Mouse (Mus musculus) erythroblast, adult 5-6 weeks (primary cell): ENCODE data around the gene Rara. TPM values are rescaled to one million over a fixed set of nuclear protein-coding genes. Genes with fewer than 3 reads are reported as not detected.

Experiments used
- ATAC-seq: replicated peaks from 2 replicates; pipeline ENCODE4 v1.8.0; 2016; ENCODE audit warnings: moderate number of reproducible peaks, mild to moderate bottlenecking, moderate TSS enrichment, inconsistent platforms; ENCODE audit not compliant: poor library complexity, low FRiP score, severe bottlenecking
- total RNA-seq, 2 experiments: library from RNA; stranded (forward) in 1 of 2; stranded (reverse) in 1 of 2; fragments of 150-400 nt in 1 of 2; fragments of 200-764, 138-1000 nt in 1 of 2; gene quantifications; 2 replicates each; pipeline versions ENCODE4 v1.2.3 to v1.2.4; 2015 to 2017; ENCODE audit warnings: low replicate concordance in 2 of 2

Rara gene
- total RNA-seq (2015; ENCODE audit: low replicate concordance) (13.1 and 13.2 TPM in 2 replicates), total RNA-seq (2017; ENCODE audit: low replicate concordance) (2.8 TPM in 2 replicates)

GRCm38 (mm10) chr11:98927438-98928076, at the start of gene Rara:
Rara (plus strand) TSS chr11:98927818.
- ATAC-seq, result no peak

GRCm38 (mm10) chr11:98887703-98888102, 39.9 kb upstream of the Rara start:
- ATAC-seq, result peak; percentile 92

GRCm38 (mm10) chr11:98889077-98889476, 38.5 kb upstream of the Rara start:
- ATAC-seq, result no peak

- ATAC-seq, result no peak
These were observed 37.6 kb upstream of the Rara start for GRCm38 (mm10) chr11:98889977-98890376.

- no peak for ATAC-seq
These were observed 35.2 kb upstream of the Rara start for GRCm38 (mm10) chr11:98892426-98892825.

GRCm38 (mm10) chr11:98900529-98901125, 27.0 kb upstream of the Rara start:
- ATAC-seq, result no peak

GRCm38 (mm10) chr11:98902621-98903245, 24.9 kb upstream of the Rara start:
- no peak for ATAC-seq

GRCm38 (mm10) chr11:98904577-98904976, 23.0 kb upstream of the Rara start:
- ATAC-seq, result peak; percentile 37

GRCm38 (mm10) chr11:98905033-98905432, 22.6 kb upstream of the Rara start:
- 0 out of 2 replicates have a peak, but pooled peaks have one; percentile 14 for ATAC-seq

GRCm38 (mm10) chr11:98905583-98905982, 22.0 kb upstream of the Rara start:
- ATAC-seq, result no peak

- no peak for ATAC-seq
These were observed 20.6 kb upstream of the Rara start for GRCm38 (mm10) chr11:98907063-98907436.

GRCm38 (mm10) chr11:98907437-98908173, 20.0 kb upstream of the Rara start, which contains the start of gene Cdc6:
Cdc6 (plus strand) TSS chr11:98907801.
- peak; percentile 78 for ATAC-seq

GRCm38 (mm10) chr11:98909654-98910053, 18.0 kb upstream of the Rara start:
- ATAC-seq, result peak; percentile 46

GRCm38 (mm10) chr11:98910415-98910814, 17.2 kb upstream of the Rara start:
- ATAC-seq, result no peak

- peak; percentile 62 for ATAC-seq
These were observed 16.1 kb upstream of the Rara start for GRCm38 (mm10) chr11:98911498-98911897.

- ATAC-seq, result no peak
These were observed 13.4 kb upstream of the Rara start for GRCm38 (mm10) chr11:98914196-98914595.

- ATAC-seq, result 0 out of 2 replicates have a peak, but pooled peaks have one; percentile 38
These were observed 11.2 kb upstream of the Rara start for GRCm38 (mm10) chr11:98916376-98916775.

GRCm38 (mm10) chr11:98917428-98918005, 10.1 kb upstream of the Rara start:
- peak; percentile 71 for ATAC-seq

GRCm38 (mm10) chr11:98918231-98918630, 9.4 kb upstream of the Rara start:
- no peak for ATAC-seq

GRCm38 (mm10) chr11:98919009-98919408, 8.6 kb upstream of the Rara start:
- no peak for ATAC-seq
